Mouse (Mus musculus) bone marrow macrophage, adult 2 months (primary cell): ENCODE results near the gene Atp1a4. TPM values are rescaled to one million over a fixed set of nuclear protein-coding genes. Genes with fewer than 3 reads are reported as not detected.

Experiments used
- H3K27ac ChIP-seq: 2 replicates; pipeline ENCODE4 v1.5.1; 2012; ENCODE audit warnings: low read depth, low read length; ENCODE audit not compliant: insufficient read depth
- H3K4me1 ChIP-seq: 2 replicates; pipeline ENCODE4 v1.6.1; 2012; ENCODE audit warnings: low read length; ENCODE audit not compliant: control insufficient read depth, insufficient read depth
- H3K4me3 ChIP-seq: 2 replicates; pipeline ENCODE4 v1.5.1; 2012; ENCODE audit warnings: mild to moderate bottlenecking, low read length, moderate library complexity; ENCODE audit not compliant: insufficient read depth
- CTCF ChIP-seq: IDR thresholded peaks from 2 replicates; pipeline ENCODE4 v1.5.1; 2012; ENCODE audit warnings: low read depth, mild to moderate bottlenecking, low read length, moderate library complexity
- POLR2A ChIP-seq: IDR thresholded peaks from 2 replicates; pipeline ENCODE4 v1.6.1; 2012; ENCODE audit warnings: mild to moderate bottlenecking, low read depth, low read length, borderline replicate concordance
- polyA plus RNA-seq: library from polyadenylated mRNA; stranded (reverse); fragments of >200 nt; gene quantifications from 2 replicates; pipeline ENCODE4 v1.2.4, GENCODE M21; 2012; ENCODE audit not compliant: missing spikeins, insufficient read depth, insufficient read length

Atp1a4 gene
- polyA plus RNA-seq, 1 experiment, result not detected

GRCm38 (mm10) chr1:172283073-172283472 lies 24.9 kb upstream of the Atp1a4 start:
- Histone ChIP-seq H3K4me3 (no peak overlapping the region), H3K27ac (no peak overlapping the region), H3K4me1 (no peaks in the 10 kb centered on the region)
- TF ChIP-seq CTCF (no peak), POLR2A (no peak)

GRCm38 (mm10) chr1:172281522-172282254 lies 23.5 kb upstream of the Atp1a4 start:
- no peak overlapping the region for H3K27ac ChIP-seq
- peaks cover 7% of the 10 kb centered on the region for H3K4me1 ChIP-seq
- H3K4me3 ChIP-seq, result no peak overlapping the region
- TF ChIP-seq POLR2A, result no peak
- TF ChIP-seq CTCF, result no peak

- Histone ChIP-seq H3K4me1 (peaks cover 13% of the 10 kb centered on the region), H3K27ac (no peak overlapping the region), H3K4me3 (no peak overlapping the region)
- TF ChIP-seq POLR2A (no peak), CTCF (no peak)
These were observed 21.7 kb upstream of the Atp1a4 start for GRCm38 (mm10) chr1:172279768-172280509.

GRCm38 (mm10) chr1:172278328-172278727 lies 20.1 kb upstream of the Atp1a4 start:
- peaks cover 13% of the 10 kb centered on the region for H3K4me1 ChIP-seq
- no peak for TF ChIP-seq POLR2A
- TF ChIP-seq CTCF, result no peak

GRCm38 (mm10) chr1:172277172-172277571 lies 19.0 kb upstream of the Atp1a4 start:
- Histone ChIP-seq H3K27ac (peak overlapping the region; percentile 50), H3K4me3 (no peak overlapping the region), H3K4me1 (peaks cover 13% of the 10 kb centered on the region)
- TF ChIP-seq POLR2A, result no peak
- TF ChIP-seq CTCF, result no peak

More at GRCm38 (mm10) chr1:172278328-172278727, 20.1 kb upstream of the Atp1a4 start:
- Histone ChIP-seq H3K4me3 (no peak overlapping the region), H3K27ac (no peak overlapping the region)

GRCm38 (mm10) chr1:172274547-172274946 lies 16.3 kb upstream of the Atp1a4 start:
- no peak overlapping the region for H3K27ac ChIP-seq
- H3K4me1 ChIP-seq, result peaks cover 13% of the 10 kb centered on the region
- H3K4me3 ChIP-seq, result no peak overlapping the region
- TF ChIP-seq POLR2A (no peak), CTCF (no peak)

GRCm38 (mm10) chr1:172274116-172274515 lies 15.9 kb upstream of the Atp1a4 start:
- H3K4me3 ChIP-seq, result no peak overlapping the region
- no peak overlapping the region for H3K27ac ChIP-seq
- TF ChIP-seq POLR2A (no peak), CTCF (no peak)
- peaks cover 13% of the 10 kb centered on the region for H3K4me1 ChIP-seq

- peaks cover 13% of the 10 kb centered on the region for H3K4me1 ChIP-seq
These were observed 15.2 kb upstream of the Atp1a4 start for GRCm38 (mm10) chr1:172273386-172273785.

GRCm38 (mm10) chr1:172271765-172272164 lies 13.6 kb upstream of the Atp1a4 start:
- no peak for TF ChIP-seq POLR2A
- TF ChIP-seq CTCF, result no peak
- Histone ChIP-seq H3K4me1 (peaks cover 7% of the 10 kb centered on the region), H3K4me3 (no peak overlapping the region), H3K27ac (no peak overlapping the region)

More at GRCm38 (mm10) chr1:172273386-172273785, 15.2 kb upstream of the Atp1a4 start:
- Histone ChIP-seq H3K27ac (no peak overlapping the region), H3K4me3 (no peak overlapping the region)
- TF ChIP-seq CTCF (no peak), POLR2A (no peak)

GRCm38 (mm10) chr1:172271208-172271607 lies 13.0 kb upstream of the Atp1a4 start:
- Histone ChIP-seq H3K4me1 (peaks cover 1% of the 10 kb centered on the region; the same call in 1 of the 2 replicates), H3K27ac (no peak overlapping the region), H3K4me3 (no peak overlapping the region)
- TF ChIP-seq CTCF, result no peak
- TF ChIP-seq POLR2A, result no peak
